Mouse (Mus musculus) embryo, embryonic 11.5 days (tissue): ENCODE results near the gene Gm10228.
"Not testable (repeated sequence)": the region's sequence is repeated elsewhere in the genome, so short reads cannot be mapped to it uniquely, and the experiment has no call there.

Experiments
- DNase-seq: peaks from one replicate; pipeline ENCODE4 v3.0.0-alpha.2; 2012; ENCODE audit warnings: low read depth, low spot score

Gene Gm10228

DNA sequence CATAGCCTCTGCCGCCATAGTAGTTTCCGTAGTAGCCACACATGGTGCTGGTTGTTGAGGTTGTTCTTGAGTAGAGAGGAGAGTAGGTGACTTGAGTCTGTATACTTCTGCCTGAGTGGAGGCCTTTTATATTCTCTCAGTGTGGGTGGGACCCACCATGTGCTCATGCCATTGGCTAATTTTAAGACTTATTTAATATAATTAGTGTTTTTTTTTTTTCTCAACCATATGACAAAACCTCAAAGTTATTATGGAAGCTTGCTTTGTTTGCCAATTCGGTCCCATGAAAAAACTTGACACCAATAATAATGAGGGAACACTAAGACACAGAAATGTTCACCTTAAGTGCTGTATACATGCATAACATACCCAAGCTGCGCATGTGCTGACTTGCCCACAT is at the start of gene Gm10228:
TSS of gene Gm10228 (minus strand) at position 101 of the 400 bp plus-strand sequence.
- not testable (repeated sequence) for DNase-seq

DNA sequence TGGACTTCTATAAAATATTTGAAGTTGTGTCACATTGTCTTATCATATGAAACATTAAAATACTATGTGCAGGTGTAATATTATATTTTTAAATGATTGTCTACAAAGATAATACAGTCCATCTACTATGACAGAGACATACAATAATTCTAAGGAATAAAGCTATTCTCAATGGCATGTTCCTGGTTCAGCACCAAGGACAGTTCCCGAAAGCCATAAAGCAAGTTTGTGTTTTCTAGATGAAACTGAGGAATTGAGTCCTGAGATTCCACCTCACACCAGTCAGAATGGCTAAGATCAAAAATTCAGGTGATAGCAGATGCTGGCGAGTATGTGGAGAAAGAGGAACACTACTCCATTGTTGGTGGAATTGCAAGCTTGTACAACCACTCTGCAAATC is 29.8 kb upstream of the Gm10228 start:
- peak; percentile 57 for DNase-seq

DNA sequence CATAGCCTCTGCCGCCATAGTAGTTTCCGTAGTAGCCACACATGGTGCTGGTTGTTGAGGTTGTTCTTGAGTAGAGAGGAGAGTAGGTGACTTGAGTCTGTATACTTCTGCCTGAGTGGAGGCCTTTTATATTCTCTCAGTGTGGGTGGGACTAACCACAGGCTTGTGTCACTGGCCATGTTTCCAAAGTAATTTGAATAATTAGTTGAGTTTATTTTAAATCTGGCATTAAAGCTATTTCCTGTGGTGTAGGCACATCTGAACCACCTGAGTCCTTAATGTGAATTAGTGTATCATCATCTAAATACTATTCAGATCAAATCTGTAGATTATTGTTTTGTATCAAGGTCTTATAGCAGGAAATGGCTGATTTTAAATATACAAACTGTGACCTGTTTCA is 22.6 kb upstream of the Gm10228 start, which contains the start of gene 1110025L11Rik:
TSS of gene 1110025L11Rik (minus strand) at position 101 of the 400 bp plus-strand sequence.
- DNase-seq = not testable (repeated sequence)

DNA sequence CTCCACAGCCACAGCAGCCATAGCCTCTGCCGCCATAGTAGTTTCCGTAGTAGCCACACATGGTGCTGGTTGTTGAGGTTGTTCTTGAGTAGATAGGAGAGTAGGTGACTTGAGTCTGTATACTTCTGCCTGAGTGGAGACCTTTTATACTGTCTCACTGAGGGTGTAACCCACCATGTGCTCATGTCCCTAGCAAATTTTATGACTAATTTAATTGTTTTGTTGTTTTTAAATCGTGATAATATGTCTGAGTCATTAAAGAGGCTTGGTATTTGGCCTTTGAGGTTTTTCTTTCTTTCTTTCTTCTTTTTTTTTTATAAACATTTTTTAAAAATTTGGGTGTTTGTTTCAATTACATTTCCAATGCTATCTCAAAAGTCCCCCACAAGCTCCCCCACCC is 6.5 kb upstream of the Gm10228 start, which contains the start of gene Krtap6-5:
TSS of gene Krtap6-5 (minus strand) at position 101 of the 400 bp plus-strand sequence.
- DNase-seq = no peak

DNA sequence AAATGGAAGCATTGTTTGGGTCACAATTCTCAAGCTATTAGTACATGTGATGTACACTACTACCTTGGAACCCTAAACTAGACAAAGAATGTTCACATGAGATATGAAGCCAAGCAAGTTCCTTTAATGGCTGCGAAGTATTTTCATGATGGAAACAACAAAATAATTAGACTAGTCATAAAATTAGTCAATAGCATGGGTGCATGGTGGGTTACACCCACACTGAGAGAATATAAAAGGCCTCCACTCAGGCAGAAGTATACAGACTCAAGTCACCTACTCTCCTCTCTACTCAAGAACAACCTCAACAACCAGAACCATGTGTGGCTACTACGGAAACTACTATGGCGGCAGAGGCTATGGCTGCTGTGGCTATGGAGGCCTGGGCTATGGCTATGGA is 9.9 kb downstream of the Gm10228 start, which contains the start of gene Krtap6-1:
TSS of gene Krtap6-1 (plus strand) at position 301 of the 400 bp plus-strand sequence.
- DNase-seq = not testable (repeated sequence)

DNA sequence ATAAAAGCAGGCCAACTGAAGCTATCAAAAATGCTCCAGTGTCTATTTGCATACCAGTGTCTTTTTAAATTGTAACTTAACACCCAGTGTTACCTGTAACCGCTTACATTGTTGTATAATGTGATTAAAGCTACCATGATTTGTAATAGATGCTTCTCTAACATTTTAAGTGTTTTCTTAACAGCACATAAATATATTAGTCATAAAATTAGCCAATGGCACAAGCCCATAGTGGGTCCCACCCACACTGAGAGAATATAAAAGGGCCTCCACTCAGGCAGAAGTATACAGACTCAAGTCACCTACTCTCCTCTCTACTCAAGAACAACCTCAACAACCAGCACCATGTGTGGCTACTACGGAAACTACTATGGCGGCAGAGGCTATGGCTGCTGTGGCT is 26.3 kb downstream of the Gm10228 start, which contains the start of gene Gm10229:
TSS of gene Gm10229 (plus strand) at position 301 of the 400 bp plus-strand sequence.
- DNase-seq = not testable (repeated sequence)

DNA sequence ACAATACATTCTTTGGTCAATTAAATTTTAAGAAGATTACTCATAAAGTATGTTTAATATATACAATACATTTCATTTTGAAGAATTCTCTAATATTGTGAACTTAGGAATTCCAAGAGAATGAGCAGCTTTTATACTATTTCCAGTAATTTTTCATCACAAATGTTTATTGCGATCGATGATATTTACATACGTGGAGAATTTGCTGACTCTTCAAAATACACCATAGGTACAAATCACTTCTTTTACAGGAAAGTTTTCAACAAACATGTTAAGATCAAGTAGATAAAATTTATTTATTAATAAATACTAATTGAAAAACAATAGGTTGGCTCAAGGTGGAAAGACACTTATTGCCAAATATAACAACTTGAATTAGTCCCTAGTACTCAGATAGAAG is 27.3 kb downstream of the Gm10228 start:
- no peak for DNase-seq

DNA sequence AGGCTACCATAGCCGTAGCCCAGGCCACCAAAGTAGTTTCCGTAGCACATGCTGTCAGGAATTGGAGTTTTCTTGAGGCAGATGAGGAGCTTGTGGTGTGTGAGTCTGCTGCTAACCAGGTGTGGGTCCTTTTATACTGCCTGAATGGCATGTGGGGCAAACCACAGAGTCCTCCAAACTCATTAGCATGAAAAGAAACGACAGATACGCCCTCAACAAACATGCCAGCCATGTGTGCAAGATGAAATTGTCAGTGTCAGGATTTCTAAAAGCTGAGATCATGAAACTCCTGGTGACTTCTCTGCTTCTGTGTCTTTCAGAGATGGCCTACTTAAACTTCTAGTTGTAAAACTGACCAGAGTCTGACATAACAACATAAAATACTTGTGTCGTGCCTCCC is 30.6 kb downstream of the Gm10228 start, which contains the start of gene Krtap22-2:
TSS of gene Krtap22-2 (minus strand) at position 101 of the 400 bp plus-strand sequence.
- DNase-seq = no peak
